Mouse (Mus musculus) liver, postnatal 0 days (tissue): ENCODE results near the gene Radil.

Source experiments
- CTCF ChIP-seq: sonication (generic); IDR thresholded peaks from 2 replicates; pipeline ENCODE4 v1.5.1; 2016; ENCODE audit warnings: antibody characterized with exemption, low read depth
- EP300 ChIP-seq: IDR thresholded peaks from 2 replicates; pipeline ENCODE4 v1.6.1; 2016; ENCODE audit warnings: antibody characterized with exemption, low read depth, mild to moderate bottlenecking

GRCm38 (mm10) chr5:142509141-142510060 lies 41.5 kb downstream of the Radil start:
- no peak for TF ChIP-seq CTCF
- TF ChIP-seq EP300: no peak
